In genomic region chr4:126735382-126736000, GRCm38 (mm10) we compare ENCODE assay signal across 10 mouse cellular contexts. TPM values are rescaled to one million over a fixed set of nuclear protein-coding genes. Genes with fewer than 3 reads are reported as not detected.
DNase-seq lines count a peak whose midpoint lies in the region; ATAC-seq lines count a peak whose summit lies in the region.
"Had no signal": no experiment of that assay in that cellular context is flagged by ENCODE, and none has a peak within 500 bp of the region (broad histone marks: within the 10 kb centered on the region; RNA-seq: fewer than 3 reads in every experiment).

No protein-coding gene starts in this region.

- no peak overlapping the region for H3K27ac ChIP-seq in heart, embryonic 14.5 days (replicated peaks in 1 of 2; ENCODE audit: control insufficient read depth in 1 of 2, insufficient read depth in 1 of 2, low read depth in 2 of 2, low read length in 2 of 2)
- H3K27ac ChIP-seq in brown adipose tissue, adult 24 weeks (replicated peaks; ENCODE audit: low read depth, low read length): no peak overlapping the region
- no peak overlapping the region for H3K27ac ChIP-seq in hindbrain, embryonic 16.5 days (ENCODE audit: low read depth, low read length)
- no peak overlapping the region for H3K27ac ChIP-seq in midbrain, embryonic 13.5 days

- H3K4me3 ChIP-seq in heart, embryonic 14.5 days (ENCODE audit: control insufficient read depth in 1 of 2, insufficient read depth in 1 of 2, low read depth in 1 of 2, low read length in 2 of 2): peak overlapping the region; percentile 31 to 38
- peak overlapping the region; percentile 48 for H3K4me3 ChIP-seq in brown adipose tissue, adult 24 weeks (ENCODE audit: insufficient read depth, low read depth, low read length)
- peak overlapping the region; percentile 32 for H3K4me3 ChIP-seq in hindbrain, embryonic 16.5 days (ENCODE audit: low read length)
- peak overlapping the region; percentile 34 for H3K4me3 ChIP-seq in midbrain, embryonic 13.5 days (replicated peaks)

- whole genome bisulfite sequencing in heart, embryonic 14.5 days: 2% methylated on average over 54 of the region's 62 CpGs
- WGBS in hindbrain, embryonic 16.5 days: 2% methylated on average over 52 of the region's 62 CpGs
- WGBS in midbrain, embryonic 13.5 days: 2% methylated on average over 46 of the region's 62 CpGs

- H3K4me1 ChIP-seq in heart, embryonic 14.5 days (ENCODE audit: control insufficient read depth in 2 of 2, insufficient read depth in 2 of 2, low read length in 2 of 2): peaks cover 0 to 13% of the 10 kb centered on the region in 2 experiments; a peak in 2 of 4 replicates
- no peaks in the 10 kb centered on the region for H3K4me1 ChIP-seq in brown adipose tissue, adult 24 weeks (ENCODE audit: control insufficient read depth, insufficient read depth, insufficient read length, low read length)
- peaks cover 11% of the 10 kb centered on the region for H3K4me1 ChIP-seq in hindbrain, embryonic 16.5 days (ENCODE audit: control insufficient read depth, insufficient read depth, low read depth, low read length)
- peaks cover 28% of the 10 kb centered on the region for H3K4me1 ChIP-seq in midbrain, embryonic 13.5 days (replicated peaks)

- H3K9ac ChIP-seq in heart, embryonic 14.5 days (ENCODE audit: low read length): no peak overlapping the region
- no peak overlapping the region for H3K9ac ChIP-seq in hindbrain, embryonic 16.5 days (ENCODE audit: low read depth, low read length)
- H3K9ac ChIP-seq in midbrain, embryonic 13.5 days (replicated peaks): peak overlapping the region; percentile 53; the same call in 1 of the 2 replicates

- ATAC-seq in heart, embryonic 14.5 days (ENCODE audit: insufficient number of reproducible peaks, insufficient read depth, low FRiP score, low read depth): no peak
- ATAC-seq in hindbrain, embryonic 16.5 days: no peak
- peak; percentile 65 for ATAC-seq in midbrain, embryonic 13.5 days

- no peaks in the 10 kb centered on the region for H3K36me3 ChIP-seq in heart, embryonic 14.5 days (ENCODE audit: control insufficient read depth, insufficient read depth, low read length)
- no peaks in the 10 kb centered on the region for H3K36me3 ChIP-seq in hindbrain, embryonic 16.5 days (ENCODE audit: control insufficient read depth, insufficient read depth, low read length)
- no peaks in the 10 kb centered on the region for H3K36me3 ChIP-seq in midbrain, embryonic 13.5 days

- H3K27me3 ChIP-seq in heart, embryonic 14.5 days (ENCODE audit: control insufficient read depth, insufficient read depth, low read length): peaks cover 83% of the 10 kb centered on the region
- H3K27me3 ChIP-seq in hindbrain, embryonic 16.5 days (replicated peaks; ENCODE audit: control insufficient read depth, insufficient read depth, low read length): peaks cover 61% of the 10 kb centered on the region
- H3K27me3 ChIP-seq in midbrain, embryonic 13.5 days: peaks cover 100% of the 10 kb centered on the region
- H3K27me3 ChIP-seq: CH12.LX had no signal

- peak overlapping the region; percentile 55 for H3K4me2 ChIP-seq in heart, embryonic 14.5 days (ENCODE audit: low read length)
- H3K4me2 ChIP-seq in hindbrain, embryonic 16.5 days (ENCODE audit: low read length): peak overlapping the region; percentile 55
- H3K4me2 ChIP-seq in midbrain, embryonic 13.5 days (replicated peaks): peak overlapping the region; percentile 44

- H3K9me3 ChIP-seq in heart, embryonic 14.5 days (ENCODE audit: control insufficient read depth, low read length): no peaks in the 10 kb centered on the region
- H3K9me3 ChIP-seq in hindbrain, embryonic 16.5 days (ENCODE audit: control insufficient read depth, low read length): no peaks in the 10 kb centered on the region
- no peaks in the 10 kb centered on the region for H3K9me3 ChIP-seq in midbrain, embryonic 13.5 days

- intact Hi-C loops in heart, postnatal 14 days (cut with DNase I): no loop called here

- no peak for DNase-seq in heart, postnatal 14 days
- no peak for DNase-seq in cerebellum, postnatal 36 days
- no peak for DNase-seq in left cerebral cortex, adult 11 months (ENCODE audit: low spot score)
- no peak for DNase-seq in cerebellum, adult 9-11 months

RNA-seq across cellular contexts. Expression of gene Tfap2e, which starts 0.5 kb away (rescaled TPM):
- polyA plus RNA-seq in heart, embryonic 14.5 days (2014; fragmentation: Nextera tagmentation; extraction: Ambion mirVana): 0.09 TPM in 1 of 2 replicates, not detected in the other
- not detected for total RNA-seq in heart, postnatal 14 days (2021)
- polyA plus RNA-seq in brown adipose tissue, adult 24 weeks (2012; ENCODE audit: insufficient read depth, insufficient read length, missing spikeins): not detected in 2 replicates
- 0.12 and 0.14 TPM in 2 replicates for polyA plus RNA-seq in hindbrain, embryonic 16.5 days (2015; fragmentation: Nextera tagmentation; extraction: Ambion mirVana)
- 0.82 and 1.7 TPM in 2 replicates for polyA plus RNA-seq in midbrain, embryonic 13.5 days (2015; fragmentation: Nextera tagmentation; extraction: Ambion mirVana)
- total RNA-seq: CH12.LX had no signal
- polyA plus RNA-seq: cortical plate, adult 2 months had no signal

RNA-seq across cellular contexts. Expression of gene Ncdn, which starts 17.7 kb away (rescaled TPM):
- polyA plus RNA-seq in heart, embryonic 14.5 days (2014; fragmentation: Nextera tagmentation; extraction: Ambion mirVana): 19.0 and 20.2 TPM in 2 replicates
- total RNA-seq in heart, postnatal 14 days (2021): 10 to 100 TPM; 12.5 to 15.0 TPM
- 6.8 and 7.1 TPM in 2 replicates for polyA plus RNA-seq in brown adipose tissue, adult 24 weeks (2012; ENCODE audit: insufficient read depth, insufficient read length, missing spikeins)
- polyA plus RNA-seq in hindbrain, embryonic 16.5 days (2015; fragmentation: Nextera tagmentation; extraction: Ambion mirVana): 159 and 170 TPM in 2 replicates
- 67.8 and 71.3 TPM in 2 replicates for polyA plus RNA-seq in midbrain, embryonic 13.5 days (2015; fragmentation: Nextera tagmentation; extraction: Ambion mirVana)

RNA-seq across cellular contexts. Expression of gene AU040320, which starts 17.9 kb away (rescaled TPM):
- polyA plus RNA-seq in heart, embryonic 14.5 days (2014; fragmentation: Nextera tagmentation; extraction: Ambion mirVana): 22.3 and 23.0 TPM in 2 replicates
- 10 to 100 TPM; 29.9 to 30.3 TPM for total RNA-seq in heart, postnatal 14 days (2021)
- polyA plus RNA-seq in brown adipose tissue, adult 24 weeks (2012; ENCODE audit: insufficient read depth, insufficient read length, missing spikeins): 9.3 and 11.1 TPM in 2 replicates
- 35.0 and 39.4 TPM in 2 replicates for polyA plus RNA-seq in hindbrain, embryonic 16.5 days (2015; fragmentation: Nextera tagmentation; extraction: Ambion mirVana)
- polyA plus RNA-seq in midbrain, embryonic 13.5 days (2015; fragmentation: Nextera tagmentation; extraction: Ambion mirVana): 37.0 and 38.7 TPM in 2 replicates

RNA-seq across cellular contexts. Expression of gene Psmb2, which starts 58.1 kb away (rescaled TPM):
- 430 and 438 TPM in 2 replicates for polyA plus RNA-seq in heart, embryonic 14.5 days (2014; fragmentation: Nextera tagmentation; extraction: Ambion mirVana)
- 100 to 1,000 TPM; 121 to 122 TPM for total RNA-seq in heart, postnatal 14 days (2021)
- polyA plus RNA-seq in brown adipose tissue, adult 24 weeks (2012; ENCODE audit: insufficient read depth, insufficient read length, missing spikeins): 262 and 284 TPM in 2 replicates
- 399 and 420 TPM in 2 replicates for polyA plus RNA-seq in hindbrain, embryonic 16.5 days (2015; fragmentation: Nextera tagmentation; extraction: Ambion mirVana)
- polyA plus RNA-seq in midbrain, embryonic 13.5 days (2015; fragmentation: Nextera tagmentation; extraction: Ambion mirVana): 470 and 496 TPM in 2 replicates
